Mouse (Mus musculus) adipocyte (in vitro differentiated cells): ENCODE measurements around the gene Map4k3.

Experiments used
- DNase-seq: peaks from one replicate; pipeline ENCODE4 v3.0.0-alpha.2; 2016; ENCODE audit warnings: low spot score

The Map4k3 gene

GRCm38 (mm10) chr17:80683821-80684576 lies 44.3 kb downstream of the Map4k3 start:
- peak; percentile 42 for DNase-seq

GRCm38 (mm10) chr17:80683041-80683440 lies 45.2 kb downstream of the Map4k3 start:
- DNase-seq = no peak

GRCm38 (mm10) chr17:80678190-80678589 lies 50.1 kb downstream of the Map4k3 start:
- no peak for DNase-seq

GRCm38 (mm10) chr17:80676859-80677535 lies 51.3 kb downstream of the Map4k3 start:
- no peak for DNase-seq

- DNase-seq = no peak
These were observed 52.1 kb downstream of the Map4k3 start for GRCm38 (mm10) chr17:80676211-80676610.

GRCm38 (mm10) chr17:80670395-80670794 lies 57.9 kb downstream of the Map4k3 start:
- no peak for DNase-seq

GRCm38 (mm10) chr17:80663623-80664022 lies 64.7 kb downstream of the Map4k3 start:
- no peak for DNase-seq

- no peak for DNase-seq
These were observed 65.3 kb downstream of the Map4k3 start for GRCm38 (mm10) chr17:80662836-80663620.

- DNase-seq = no peak
These were observed 66.4 kb downstream of the Map4k3 start for GRCm38 (mm10) chr17:80661896-80662295.

- no peak for DNase-seq
These were observed 67.4 kb downstream of the Map4k3 start for GRCm38 (mm10) chr17:80660707-80661380.

- no peak for DNase-seq
These were observed 68.1 kb downstream of the Map4k3 start for GRCm38 (mm10) chr17:80660234-80660633.

- no peak for DNase-seq
These were observed 68.5 kb downstream of the Map4k3 start for GRCm38 (mm10) chr17:80659821-80660220.

- no peak for DNase-seq
These were observed 74.0 kb downstream of the Map4k3 start for GRCm38 (mm10) chr17:80654323-80654722.

GRCm38 (mm10) chr17:80652740-80653139 lies 75.5 kb downstream of the Map4k3 start:
- peak; percentile 22 for DNase-seq

GRCm38 (mm10) chr17:80646843-80647242 lies 81.4 kb downstream of the Map4k3 start:
- DNase-seq = no peak

GRCm38 (mm10) chr17:80646131-80646530 lies 82.2 kb downstream of the Map4k3 start:
- no peak for DNase-seq

GRCm38 (mm10) chr17:80645694-80646034 lies 82.6 kb downstream of the Map4k3 start:
- DNase-seq = no peak

GRCm38 (mm10) chr17:80644983-80645693 lies 83.1 kb downstream of the Map4k3 start:
- DNase-seq = no peak

GRCm38 (mm10) chr17:80644567-80644966 lies 83.7 kb downstream of the Map4k3 start:
- DNase-seq = no peak

- DNase-seq = no peak
These were observed 90.2 kb downstream of the Map4k3 start for GRCm38 (mm10) chr17:80638121-80638520.

GRCm38 (mm10) chr17:80635794-80636193 lies 92.5 kb downstream of the Map4k3 start:
- no peak for DNase-seq

GRCm38 (mm10) chr17:80632846-80633245 lies 95.4 kb downstream of the Map4k3 start:
- DNase-seq = no peak
